Mouse (Mus musculus): Measurements from ENCODE around the gene Dennd2a. TPM values are rescaled to one million over a fixed set of nuclear protein-coding genes. Genes with fewer than 3 reads are reported as not detected.
A peak's percentile ranks its signal among the peaks of the same experiment; 100 is the strongest.

Dennd2a gene
- polyA plus RNA-seq, 1 experiment from 2014 or later, result 27.5 TPM

DNA sequence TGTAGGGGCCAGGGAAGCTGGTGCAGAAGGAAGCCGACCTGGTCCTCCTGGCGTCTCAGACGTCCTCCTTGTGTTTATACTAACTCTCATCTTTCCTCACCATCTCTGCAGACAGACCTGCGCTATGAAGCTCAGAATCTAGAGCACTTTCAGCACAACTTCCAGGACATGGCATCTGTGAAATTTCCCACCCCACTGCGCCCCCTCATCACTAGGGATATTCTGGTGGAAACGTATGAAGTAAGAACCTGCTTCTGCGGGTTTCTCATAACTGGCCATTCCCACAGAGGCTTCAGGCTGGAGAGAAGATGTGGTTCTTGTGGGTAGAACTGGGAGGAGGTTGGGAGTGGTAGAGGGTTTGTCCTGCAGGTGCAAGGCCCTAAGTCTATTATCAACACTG, 21.9 kb upstream of the Dennd2a start:
- no peak overlapping the region for H3K27ac ChIP-seq
- H3K36me3 ChIP-seq, result peaks cover 77% of the 10 kb centered on the region
- H3K4me3 ChIP-seq, result no peak overlapping the region
- H3K9ac ChIP-seq, result no peak overlapping the region
- no peaks in the 10 kb centered on the region for H3K9me3 ChIP-seq
- 93% methylated on average over 7 of the region's 7 CpGs for WGBS
- no peak overlapping the region for H3K4me2 ChIP-seq
- ATAC-seq (ENCODE audit: low FRiP score), result no peak
- H3K27me3 ChIP-seq, result no peaks in the 10 kb centered on the region
- peaks cover 6% of the 10 kb centered on the region for H3K4me1 ChIP-seq (replicated peaks)

DNA sequence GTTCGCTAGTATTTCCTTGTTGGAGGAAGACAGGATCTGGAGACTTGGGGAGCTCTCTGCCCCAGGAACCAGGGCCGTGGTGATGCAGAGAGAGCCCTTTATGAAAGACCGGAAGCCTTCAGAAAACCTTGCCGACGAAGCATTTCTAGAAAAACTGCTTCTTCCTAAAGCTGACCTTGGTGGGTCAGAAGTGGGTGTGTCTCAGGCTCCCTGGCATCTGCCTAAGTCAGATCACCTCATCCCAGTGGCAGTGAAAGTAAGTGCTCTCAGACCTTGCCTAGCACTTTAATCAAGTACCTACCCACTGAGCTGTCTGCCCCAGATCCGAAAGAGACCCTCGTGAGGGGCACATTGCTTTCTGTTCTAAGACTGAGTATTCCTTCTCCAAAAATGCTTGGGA, 17.3 kb upstream of the Dennd2a start:
- Histone ChIP-seq H3K27me3 (no peaks in the 10 kb centered on the region), H3K36me3 (peaks cover 37% of the 10 kb centered on the region), H3K4me2 (peak overlapping the region; percentile 77), H3K9me3 (no peaks in the 10 kb centered on the region), H3K9ac (peak overlapping the region; percentile 93), H3K27ac (peak overlapping the region; percentile 97), H3K4me3 (peak overlapping the region; percentile 79), H3K4me1 (replicated peaks) (peaks cover 15% of the 10 kb centered on the region)
- 80% methylated on average over 7 of the region's 7 CpGs for WGBS
- no peak for ATAC-seq (ENCODE audit: low FRiP score)

DNA sequence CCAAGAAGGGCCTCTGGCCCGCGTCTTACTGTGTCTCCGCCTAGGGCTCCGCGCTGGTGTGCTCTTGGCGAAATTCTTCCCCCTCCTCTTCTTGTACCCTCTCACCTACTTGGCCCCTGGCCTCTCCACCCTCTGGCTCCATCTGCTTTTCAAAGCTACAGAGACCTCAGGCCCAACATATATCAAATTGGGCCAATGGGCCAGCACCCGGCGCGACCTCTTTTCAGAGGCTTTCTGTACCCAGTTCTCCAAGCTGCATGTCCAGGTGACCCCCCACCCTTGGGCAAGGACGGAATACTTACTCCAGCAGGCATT, 16.8 kb upstream of the Dennd2a start:
- Histone ChIP-seq H3K9me3 (no peaks in the 10 kb centered on the region), H3K4me2 (peak overlapping the region; percentile 77), H3K9ac (peak overlapping the region; percentile 93), H3K36me3 (peaks cover 32% of the 10 kb centered on the region), H3K4me3 (peak overlapping the region; percentile 79), H3K27me3 (no peaks in the 10 kb centered on the region), H3K4me1 (replicated peaks) (peaks cover 15% of the 10 kb centered on the region), H3K27ac (peak overlapping the region; percentile 97)
- 27% methylated on average over 10 of the region's 10 CpGs for WGBS
- ATAC-seq (ENCODE audit: low FRiP score), result peak; percentile 59

DNA sequence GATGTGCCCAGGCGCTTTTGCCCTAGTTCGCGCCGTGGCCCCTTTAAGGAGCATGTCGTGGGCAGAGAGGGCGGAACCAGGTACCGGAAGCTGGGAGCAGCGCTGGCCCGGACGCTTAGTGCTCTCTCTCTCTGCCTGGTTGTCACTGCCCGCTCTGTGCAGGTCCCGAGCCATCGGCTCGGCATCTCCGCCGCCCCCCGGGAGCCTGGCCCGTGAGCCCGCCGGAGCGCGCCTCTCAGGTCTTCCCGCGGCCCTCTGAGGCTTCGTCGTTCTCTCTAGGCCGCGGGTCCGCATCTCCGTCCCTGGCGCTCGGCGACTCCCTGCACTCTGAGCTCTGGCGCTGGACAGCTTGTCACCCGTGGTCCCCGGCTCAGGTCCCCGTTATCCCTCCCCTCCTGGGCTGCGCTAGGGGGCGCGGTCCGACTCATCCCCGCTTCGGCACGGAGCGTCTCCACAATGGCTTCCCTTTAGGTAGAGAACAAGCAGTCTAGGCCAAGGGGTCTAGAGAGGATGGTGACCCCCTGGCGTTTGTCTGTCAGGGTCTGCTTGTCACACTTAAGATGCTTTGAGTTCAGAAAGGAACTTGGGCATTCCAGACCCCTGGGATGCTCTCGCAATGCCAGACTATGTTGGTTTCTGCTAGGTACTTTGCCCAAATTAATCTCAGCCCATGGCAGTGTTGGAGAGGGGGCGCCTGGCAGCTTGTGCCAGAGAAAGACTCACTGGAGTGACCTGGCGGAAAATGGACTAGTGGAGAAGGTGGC, 16.3 kb upstream of the Dennd2a start, which contains the start of gene Adck2:
Adck2 (plus strand) TSS at position 83 of the 764 bp plus-strand sequence.
- peaks cover 15% of the 10 kb centered on the region for H3K4me1 ChIP-seq (replicated peaks)
- H3K27ac ChIP-seq, result peak within 1 kb of the TSS; percentile 97
- H3K4me2 ChIP-seq, result peak within 1 kb of the TSS; percentile 77
- no peaks in the 10 kb centered on the region for H3K9me3 ChIP-seq
- ATAC-seq (ENCODE audit: low FRiP score), result peak; percentile 95
- peak within 1 kb of the TSS; percentile 93 for H3K9ac ChIP-seq
- under 1% methylated on average over 49 of the region's 49 CpGs for WGBS
- peaks cover 27% of the 10 kb centered on the region for H3K36me3 ChIP-seq
- no peaks in the 10 kb centered on the region for H3K27me3 ChIP-seq
- H3K4me3 ChIP-seq, result peak within 1 kb of the TSS; percentile 79

DNA sequence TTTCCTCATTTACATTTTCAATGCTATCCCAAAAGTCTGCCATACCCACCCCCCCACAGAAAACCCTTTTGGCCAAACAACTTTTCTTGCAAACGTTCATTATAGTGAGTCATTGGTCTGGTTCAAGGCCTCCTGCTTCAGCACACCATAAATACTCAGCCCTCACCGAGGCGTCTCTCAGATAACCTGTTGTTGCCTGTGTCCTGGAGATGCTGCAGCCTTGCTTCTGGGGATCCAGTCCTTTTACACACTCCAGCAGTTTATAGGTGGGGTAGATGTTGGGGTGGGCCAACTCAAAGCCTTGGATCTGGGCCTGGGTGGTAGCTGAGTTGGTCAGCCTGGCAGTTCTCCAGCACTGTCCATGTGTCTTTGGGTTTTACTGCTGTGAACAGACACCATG, 12.8 kb upstream of the Dennd2a start:
- no peak overlapping the region for H3K4me2 ChIP-seq
- WGBS, result 86% methylated on average over 3 of the region's 3 CpGs
- peaks cover 15% of the 10 kb centered on the region for H3K4me1 ChIP-seq (replicated peaks)
- H3K36me3 ChIP-seq, result no peaks in the 10 kb centered on the region
- 0 out of 2 replicates have a peak, but pooled peaks cover 2% of the 10 kb centered on the region for H3K27me3 ChIP-seq
- no peak overlapping the region for H3K9ac ChIP-seq
- H3K9me3 ChIP-seq, result no peaks in the 10 kb centered on the region
- no peak for ATAC-seq (ENCODE audit: low FRiP score)
- H3K27ac ChIP-seq, result no peak overlapping the region
- no peak overlapping the region for H3K4me3 ChIP-seq

DNA sequence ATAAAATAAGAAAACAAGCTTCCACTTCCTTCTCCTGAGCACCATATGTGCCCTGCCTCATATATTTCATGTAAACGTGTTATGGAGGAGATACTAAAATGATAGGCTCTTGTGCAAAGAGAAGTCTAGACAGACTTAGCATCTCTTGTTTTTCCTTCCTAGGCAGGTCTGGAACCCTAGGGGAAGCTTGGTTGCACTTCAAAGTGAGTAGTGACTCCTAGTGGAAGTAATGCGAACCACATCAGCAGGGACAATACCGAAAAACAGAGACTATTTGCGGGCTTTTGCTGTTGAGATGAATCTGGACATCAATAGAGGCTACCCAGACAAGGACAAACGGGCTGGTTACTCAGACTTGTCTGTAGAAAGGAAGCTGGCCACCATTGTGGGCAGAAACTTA, 9.9 kb upstream of the Dennd2a start:
- Histone ChIP-seq H3K27me3 (0 out of 2 replicates have a peak, but pooled peaks cover 2% of the 10 kb centered on the region), H3K36me3 (no peaks in the 10 kb centered on the region), H3K4me2 (no peak overlapping the region), H3K27ac (no peak overlapping the region), H3K9me3 (no peaks in the 10 kb centered on the region), H3K9ac (no peak overlapping the region), H3K4me3 (no peak overlapping the region), H3K4me1 (replicated peaks) (no peaks in the 10 kb centered on the region; the same call in 1 of the 2 replicates)
- WGBS, result 18% methylated on average over 5 of the region's 5 CpGs
- no peak for ATAC-seq (ENCODE audit: low FRiP score)

DNA sequence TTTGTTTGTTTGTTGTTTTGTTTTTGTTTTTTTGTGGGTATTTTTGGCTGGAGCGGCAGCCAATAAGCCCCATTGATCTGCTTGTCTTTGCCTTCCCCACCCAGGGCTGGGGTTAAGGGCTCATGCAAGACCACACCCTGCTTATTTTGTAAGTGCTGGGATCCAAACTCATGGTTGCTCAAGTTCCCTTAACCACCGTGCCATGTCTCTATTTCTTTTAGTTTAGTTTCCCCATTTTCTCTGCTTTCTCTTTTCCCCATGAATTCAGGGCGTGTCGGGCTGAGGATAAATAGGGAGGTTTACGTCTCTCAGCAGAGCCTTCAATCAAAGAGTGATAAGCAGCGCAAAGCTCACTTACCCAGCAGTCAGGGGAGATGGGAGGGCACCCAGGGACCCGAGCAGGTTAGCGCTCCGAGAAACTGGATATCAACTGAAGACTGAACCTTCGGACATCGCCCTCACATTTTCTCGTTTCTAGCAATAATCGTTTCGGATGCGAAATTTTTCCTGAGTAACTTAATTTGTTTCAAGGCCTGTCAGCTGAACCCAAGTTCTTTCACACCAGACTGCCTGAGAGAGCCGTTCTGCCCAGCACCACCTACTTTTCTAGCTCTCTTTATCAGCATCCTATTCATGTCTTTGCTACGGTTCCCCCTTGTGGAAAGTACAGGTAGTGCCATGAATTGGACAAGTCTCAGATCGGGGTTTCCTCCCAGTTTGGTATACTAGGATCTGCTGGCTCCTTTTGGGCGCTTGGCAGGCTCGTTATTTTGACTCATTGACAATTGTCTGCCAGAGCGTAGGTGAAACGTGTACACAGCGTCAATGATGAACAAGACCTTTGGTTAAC, 4.7 kb upstream of the Dennd2a start:
- Histone ChIP-seq H3K4me1 (replicated peaks) (peaks cover 19% of the 10 kb centered on the region), H3K9ac (no peak overlapping the region), H3K9me3 (no peaks in the 10 kb centered on the region), H3K4me3 (no peak overlapping the region), H3K4me2 (peak overlapping the region; percentile 37), H3K27me3 (no peaks in the 10 kb centered on the region), H3K27ac (no peak overlapping the region), H3K36me3 (no peaks in the 10 kb centered on the region)
- WGBS, result 19% methylated on average over 23 of the region's 23 CpGs
- peak; percentile 30; the same call in 1 of the 2 replicates for ATAC-seq (ENCODE audit: low FRiP score)

DNA sequence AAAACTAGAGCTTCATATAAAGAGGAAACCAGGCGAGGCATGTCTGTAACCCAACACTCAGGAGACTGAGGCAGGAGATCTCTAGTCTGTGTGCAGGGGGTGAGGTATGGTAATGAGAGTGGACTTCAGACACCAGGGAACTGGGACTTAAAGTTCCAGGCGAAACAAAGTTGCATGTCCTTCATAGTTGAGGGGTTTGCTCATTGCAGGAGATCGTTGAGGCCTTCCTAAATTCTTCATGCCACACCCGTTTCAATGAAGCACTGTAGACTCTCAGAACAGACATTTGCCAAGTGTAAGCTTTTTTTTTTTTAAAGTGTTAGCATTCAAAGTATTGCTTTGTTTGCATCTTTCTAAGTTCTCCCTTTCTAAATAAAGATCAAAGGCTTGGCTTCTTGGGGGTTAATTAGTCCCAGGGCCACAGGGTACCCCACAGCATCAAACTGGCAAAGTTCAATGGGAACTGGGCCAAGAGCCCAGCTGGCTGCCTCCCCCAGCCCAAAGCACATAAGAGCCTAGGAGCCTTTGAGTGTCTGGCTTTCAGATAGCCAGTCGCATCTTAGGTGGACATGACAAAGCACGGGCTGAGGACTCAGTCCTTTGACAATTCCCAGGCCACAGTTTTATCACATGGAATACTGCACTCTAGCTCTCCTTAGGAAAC, 1.7 kb upstream of the Dennd2a start:
- Histone ChIP-seq H3K9ac (no peak overlapping the region; the same call in 1 of the 2 replicates), H3K4me2 (no peak overlapping the region), H3K27me3 (no peaks in the 10 kb centered on the region), H3K27ac (peak overlapping the region; percentile 63), H3K36me3 (no peaks in the 10 kb centered on the region), H3K4me1 (replicated peaks) (peaks cover 44% of the 10 kb centered on the region), H3K4me3 (no peak overlapping the region), H3K9me3 (no peaks in the 10 kb centered on the region)
- no peak for ATAC-seq (ENCODE audit: low FRiP score)
- 46% methylated on average over 6 of the region's 6 CpGs for WGBS

DNA sequence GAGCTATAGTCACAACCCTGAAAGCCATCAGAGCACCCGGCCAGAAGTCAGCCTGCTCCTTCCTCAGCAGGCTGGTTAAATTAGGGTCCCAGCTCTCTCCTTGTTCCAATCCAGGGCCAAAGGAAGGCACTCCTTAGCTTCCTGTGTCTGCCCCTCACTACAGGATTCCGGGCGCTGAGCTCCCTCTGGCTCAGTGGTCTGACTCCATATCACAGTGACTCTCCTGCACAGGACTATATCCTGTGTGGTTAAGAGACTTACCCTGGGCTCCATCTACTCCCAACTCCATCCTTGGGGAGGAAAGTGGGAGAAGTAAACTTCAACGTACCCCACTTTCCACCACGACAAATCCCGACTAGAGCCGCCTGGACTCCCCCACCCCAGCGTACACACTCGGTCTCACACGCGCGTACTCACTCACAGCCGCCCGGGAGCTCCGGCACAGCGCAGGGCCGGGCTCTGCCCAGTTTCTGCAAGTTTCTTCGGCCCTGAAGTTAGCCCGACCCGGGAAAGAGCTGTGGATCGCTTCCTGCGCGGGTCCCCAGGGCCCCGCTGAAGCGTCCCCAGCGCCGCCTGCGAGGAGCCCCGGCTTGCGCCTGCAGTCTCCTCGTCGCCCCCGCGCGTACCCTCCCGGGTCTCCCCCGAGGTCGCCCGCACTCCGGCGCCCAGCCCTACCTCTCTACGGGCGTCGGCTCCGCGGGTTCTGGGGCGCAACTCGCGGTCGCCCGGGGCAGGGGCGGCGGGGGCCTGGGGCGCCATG, 587 bp downstream of the Dennd2a start:
- no peaks in the 10 kb centered on the region for H3K9me3 ChIP-seq
- H3K4me2 ChIP-seq, result peak overlapping the region; percentile 74
- peak overlapping the region; percentile 93 for H3K9ac ChIP-seq
- under 1% methylated on average over 51 of the region's 54 CpGs for WGBS
- H3K4me3 ChIP-seq, result peak overlapping the region; percentile 88
- peak; percentile 72 for ATAC-seq (ENCODE audit: low FRiP score)
- H3K36me3 ChIP-seq, result 0 out of 2 replicates have a peak, but pooled peaks cover 4% of the 10 kb centered on the region
- no peaks in the 10 kb centered on the region for H3K27me3 ChIP-seq
- peak overlapping the region; percentile 95 for H3K27ac ChIP-seq
- H3K4me1 ChIP-seq (replicated peaks), result peaks cover 55% of the 10 kb centered on the region

DNA sequence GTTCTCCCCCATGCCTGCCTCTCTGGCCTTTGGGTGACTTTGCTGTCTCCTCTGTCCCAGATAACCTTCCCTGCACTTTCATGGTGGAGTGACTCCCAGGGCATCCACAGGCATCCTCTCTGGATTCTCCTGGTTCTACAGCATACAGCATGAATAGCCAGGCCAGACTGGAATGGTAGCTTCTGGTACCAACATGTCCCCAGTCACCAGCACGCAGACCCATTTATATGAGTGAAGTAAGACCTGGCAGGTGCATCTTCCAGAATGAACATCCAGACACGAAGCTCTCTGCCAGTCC, 2.1 kb downstream of the Dennd2a start:
- peaks cover 8% of the 10 kb centered on the region; the same call in 1 of the 2 replicates for H3K36me3 ChIP-seq

DNA sequence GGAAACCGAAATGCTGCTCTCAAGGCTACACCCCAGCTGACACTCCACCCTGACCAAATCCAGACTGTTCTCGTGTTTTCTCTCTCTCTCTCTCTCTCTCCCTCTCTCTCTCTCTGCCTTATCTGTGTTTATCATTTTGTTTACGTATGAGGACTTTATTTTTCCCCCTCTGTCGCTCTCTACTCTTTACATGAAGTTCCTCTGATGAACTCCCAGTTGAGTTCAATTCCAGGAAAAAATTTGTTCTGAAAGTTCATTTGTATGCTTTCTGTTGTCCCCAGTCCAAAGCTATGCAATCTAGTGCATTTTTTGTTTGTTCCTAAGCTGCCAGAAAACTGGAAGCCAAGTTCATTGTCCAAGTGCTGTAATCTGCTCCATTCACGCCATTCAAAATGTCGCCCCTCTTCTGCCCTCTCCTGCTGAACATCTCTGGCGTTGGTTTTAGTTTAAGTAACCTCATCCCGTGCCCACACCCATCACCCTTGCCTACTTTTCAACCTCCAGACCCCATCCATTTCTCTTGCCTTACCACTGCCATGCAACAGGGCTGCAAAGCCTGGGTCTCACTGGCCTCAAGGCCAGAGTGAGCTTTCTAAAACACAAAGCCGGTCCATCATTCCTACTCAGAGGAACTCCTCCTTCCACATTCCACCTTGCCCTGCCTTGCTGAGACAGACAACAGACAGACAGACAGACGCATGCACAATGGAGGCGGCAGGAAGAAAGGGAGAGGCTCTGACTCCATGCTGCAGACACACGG, 2.6 kb downstream of the Dennd2a start:
- WGBS, result 62% methylated on average over 12 of the region's 12 CpGs
- Histone ChIP-seq H3K4me3 (peak overlapping the region; percentile 88), H3K36me3 (peaks cover 8% of the 10 kb centered on the region; the same call in 1 of the 2 replicates), H3K27me3 (no peaks in the 10 kb centered on the region), H3K4me1 (replicated peaks) (peaks cover 55% of the 10 kb centered on the region), H3K4me2 (peak overlapping the region; percentile 74), H3K9ac (peak overlapping the region; percentile 66), H3K9me3 (no peaks in the 10 kb centered on the region), H3K27ac (peak overlapping the region; percentile 46)
- ATAC-seq (ENCODE audit: low FRiP score), result no peak

More for the DNA sequence above, 2.1 kb downstream of the Dennd2a start:
- H3K27me3 ChIP-seq, result no peaks in the 10 kb centered on the region
- WGBS, result 68% methylated on average over 2 of the region's 2 CpGs
- no peak for ATAC-seq (ENCODE audit: low FRiP score)
- H3K9me3 ChIP-seq, result no peaks in the 10 kb centered on the region
- H3K4me3 ChIP-seq, result peak overlapping the region; percentile 88
- H3K9ac ChIP-seq, result peak overlapping the region; percentile 66
- H3K4me1 ChIP-seq (replicated peaks), result peaks cover 56% of the 10 kb centered on the region
- peak overlapping the region; percentile 46; the same call in 1 of the 2 replicates for H3K27ac ChIP-seq
- peak overlapping the region; percentile 74 for H3K4me2 ChIP-seq
